Mouse (Mus musculus): ENCODE data around the gene Crcp.

GRCm38 (mm10) chr5:130009784-130010183 lies 19.3 kb upstream of the Crcp start:
- TF ChIP-seq CTCF (IDR thresholded peaks at IDR 0.05; ENCODE audit: low read depth, low read length) (no peak), POLR2A (IDR thresholded peaks at IDR 0.05; ENCODE audit: extremely low read depth, insufficient read depth, low read length) (no peak)
